Mouse (Mus musculus) forebrain, embryonic 15.5 days (tissue): ENCODE results near the gene Serpinf2. TPM values are rescaled to one million over a fixed set of nuclear protein-coding genes. Genes with fewer than 3 reads are reported as not detected.

ENCODE experiments used
- ATAC-seq: fragments of 200-750 bp; cut with Nextera tagmentation; replicated peaks from 2 replicates; pipeline ENCODE4 v1.8.0; 2017; ENCODE audit warnings: mild to moderate bottlenecking, moderate TSS enrichment, moderate library complexity
- H3K27ac ChIP-seq: fragments of 300-500 bp; sonication (generic); replicated peaks from 2 replicates; pipeline ENCODE4 v1.5.1; 2015; ENCODE audit warnings: mild to moderate bottlenecking, inconsistent platforms
- H3K27me3 ChIP-seq: fragments of 300-500 bp; sonication (generic); 2 replicates; pipeline ENCODE4 v1.6.1; 2015; ENCODE audit warnings: inconsistent platforms
- H3K36me3 ChIP-seq: fragments of 300-500 bp; sonication (generic); 2 replicates; pipeline ENCODE4 v1.6.1; 2015; ENCODE audit warnings: mild to moderate bottlenecking, inconsistent platforms
- H3K4me1 ChIP-seq: fragments of 300-500 bp; sonication (generic); 2 replicates; pipeline ENCODE4 v1.6.1; 2015; ENCODE audit warnings: inconsistent platforms
- H3K4me2 ChIP-seq: fragments of 300-500 bp; sonication (generic); replicated peaks from 2 replicates; pipeline ENCODE4 v1.6.1; 2015; ENCODE audit warnings: mild to moderate bottlenecking, inconsistent platforms
- H3K4me3 ChIP-seq: fragments of 300-500 bp; sonication (generic); 2 replicates; pipeline ENCODE4 v1.5.1; 2015; ENCODE audit warnings: mild to moderate bottlenecking, inconsistent platforms
- H3K9ac ChIP-seq: fragments of 300-500 bp; sonication (generic); replicated peaks from 2 replicates; pipeline ENCODE4 v1.6.1; 2015; ENCODE audit warnings: mild to moderate bottlenecking, inconsistent platforms
- H3K9me3 ChIP-seq: fragments of 300-500 bp; sonication (generic); 2 replicates; pipeline ENCODE4 v1.6.1; 2016; ENCODE audit warnings: inconsistent platforms
- WGBS: fragments of 180-500 bp; shearing (Covaris S2); methylation state at CpG from one replicate; pipeline ENCODE4 v1.1.7; 2015; ENCODE audit warnings: mixed read lengths; 5-methylcytosine and 5-hydroxymethylcytosine counted together
- polyA plus RNA-seq: library from polyadenylated mRNA; unstranded; fragments of >200 nt; fragmentation: Nextera tagmentation; extraction: Ambion mirVana; gene quantifications from 2 replicates; pipeline ENCODE4 v1.2.1, GENCODE M21; 2015

Gene Serpinf2
- polyA plus RNA-seq, 1 experiment from 2014 or later, result not detected

DNA sequence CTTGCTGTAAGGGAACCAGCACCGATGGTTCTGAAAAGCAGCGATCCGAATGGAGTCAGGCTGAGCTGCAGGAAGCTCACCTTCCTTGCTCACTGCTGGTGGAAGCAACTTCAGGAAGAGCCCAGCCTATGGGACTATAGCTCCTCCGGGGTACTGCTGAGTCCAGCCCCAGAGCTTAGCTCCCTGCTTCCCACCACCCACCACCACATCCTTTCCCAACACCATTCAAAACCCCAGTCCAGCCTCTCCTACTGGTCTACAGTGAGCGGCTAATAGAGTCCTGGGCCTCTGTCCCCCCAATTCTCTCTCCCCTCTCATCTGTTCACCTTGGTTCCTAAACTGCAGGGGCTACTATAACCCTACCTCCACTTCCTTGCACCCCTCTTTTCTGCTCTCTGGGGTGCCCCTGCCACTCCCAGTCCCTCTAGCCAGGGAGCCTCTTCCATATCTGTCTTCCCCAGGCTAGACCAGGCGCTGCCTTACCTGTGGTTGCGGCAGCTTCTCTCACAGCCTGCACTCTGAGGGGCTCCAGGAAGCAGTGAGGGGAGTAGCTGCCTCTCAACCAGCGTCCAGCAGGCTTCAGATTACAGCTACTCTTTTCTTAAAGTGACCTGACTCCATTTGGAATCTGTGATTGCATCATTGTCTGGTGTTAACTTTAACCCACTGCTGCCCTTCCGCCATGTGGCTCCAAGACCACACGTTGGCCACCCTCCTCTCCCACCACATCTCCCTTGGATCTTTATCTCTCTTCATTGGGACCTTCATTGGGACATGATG is 17.2 kb downstream of the Serpinf2 start, which contains the start of gene Serpinf1:
Gene Serpinf1 (minus strand): TSS at position 689 of the 780 bp plus-strand sequence.
- WGBS, result 55% methylated on average over 10 of the region's 10 CpGs
- Histone ChIP-seq H3K4me1 (no peaks in the 10 kb centered on the region), H3K27me3 (no peaks in the 10 kb centered on the region), H3K4me2 (no peak within 1 kb of the TSS), H3K36me3 (no peaks in the 10 kb centered on the region), H3K27ac (no peak within 1 kb of the TSS), H3K9me3 (no peaks in the 10 kb centered on the region), H3K4me3 (no peak within 1 kb of the TSS), H3K9ac (no peak within 1 kb of the TSS)
- ATAC-seq, result no peak

- H3K27me3 ChIP-seq, result no peaks in the 10 kb centered on the region
- H3K36me3 ChIP-seq, result no peaks in the 10 kb centered on the region
- H3K4me1 ChIP-seq, result no peaks in the 10 kb centered on the region
- no peak overlapping the region for H3K9ac ChIP-seq
- 45% methylated on average over 6 of the region's 6 CpGs for WGBS
- no peak overlapping the region for H3K27ac ChIP-seq
- ATAC-seq, result no peak
- H3K4me3 ChIP-seq, result no peak overlapping the region
- no peak overlapping the region for H3K4me2 ChIP-seq
- no peaks in the 10 kb centered on the region for H3K9me3 ChIP-seq
These were observed 17.9 kb downstream of the Serpinf2 start for GRCm38 (mm10) chr11:75421375-75422012.

- WGBS, result 67% methylated on average over 5 of the region's 5 CpGs
- no peak for ATAC-seq
- no peak overlapping the region for H3K4me2 ChIP-seq
- no peaks in the 10 kb centered on the region for H3K36me3 ChIP-seq
- no peaks in the 10 kb centered on the region for H3K27me3 ChIP-seq
- no peaks in the 10 kb centered on the region for H3K4me1 ChIP-seq
- H3K4me3 ChIP-seq, result no peak overlapping the region
- no peak overlapping the region for H3K27ac ChIP-seq
- no peak overlapping the region for H3K9ac ChIP-seq
- no peaks in the 10 kb centered on the region for H3K9me3 ChIP-seq
These were observed 18.5 kb downstream of the Serpinf2 start for GRCm38 (mm10) chr11:75420810-75421374.

DNA sequence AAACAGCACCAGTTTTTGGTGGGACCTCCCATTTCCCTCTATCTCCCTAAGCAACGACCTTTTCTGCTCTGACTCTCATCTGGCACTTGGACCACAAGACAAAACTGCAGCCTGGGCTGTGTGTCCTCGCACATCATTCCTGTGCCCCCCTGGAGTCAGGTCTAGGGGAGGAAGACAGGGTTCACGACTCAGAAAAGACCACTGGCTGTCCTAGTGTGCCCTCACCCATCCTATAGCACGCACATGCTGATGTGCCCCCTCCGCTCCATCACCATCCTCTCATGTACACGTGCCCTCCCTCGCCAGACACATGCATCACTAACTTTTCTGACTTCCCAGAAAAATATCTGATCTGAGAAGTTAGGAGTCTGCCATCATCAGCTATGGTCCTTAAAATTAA is 19.4 kb downstream of the Serpinf2 start:
- ATAC-seq, result no peak
- H3K9me3 ChIP-seq, result no peaks in the 10 kb centered on the region
- no peak overlapping the region for H3K27ac ChIP-seq

GRCm38 (mm10) chr11:75415994-75416393 is 23.4 kb downstream of the Serpinf2 start:
- Histone ChIP-seq H3K27me3 (no peaks in the 10 kb centered on the region), H3K4me3 (no peak overlapping the region), H3K9ac (no peak overlapping the region), H3K27ac (no peak overlapping the region), H3K9me3 (no peaks in the 10 kb centered on the region), H3K36me3 (no peaks in the 10 kb centered on the region), H3K4me2 (no peak overlapping the region), H3K4me1 (no peaks in the 10 kb centered on the region)
- ATAC-seq, result no peak
- WGBS, result 87% methylated on average over 13 of the region's 13 CpGs

More for the DNA sequence above, 19.4 kb downstream of the Serpinf2 start:
- Histone ChIP-seq H3K27me3 (no peaks in the 10 kb centered on the region), H3K4me3 (no peak overlapping the region), H3K4me1 (no peaks in the 10 kb centered on the region), H3K9ac (no peak overlapping the region), H3K4me2 (no peak overlapping the region), H3K36me3 (no peaks in the 10 kb centered on the region)
- 85% methylated on average over 7 of the region's 7 CpGs for WGBS

DNA sequence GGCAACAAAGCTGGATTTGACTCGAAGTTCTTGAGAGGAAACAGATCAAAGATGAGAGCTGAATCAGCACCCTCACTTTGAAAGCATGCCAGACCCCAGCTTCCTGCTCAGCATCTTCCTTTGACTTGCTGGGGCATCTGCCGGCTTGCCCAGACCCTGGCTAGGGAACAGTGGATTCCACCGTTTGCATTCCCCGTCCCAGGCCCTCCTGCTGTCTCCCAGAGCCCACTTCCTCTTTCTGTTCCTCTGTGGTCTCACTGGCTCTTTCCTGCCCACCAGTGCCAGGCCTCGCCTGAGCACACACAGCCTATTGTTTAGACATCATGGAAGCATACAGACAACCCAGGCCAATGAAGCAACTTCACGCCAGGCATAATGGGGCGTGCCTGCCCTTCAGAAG is 24.3 kb downstream of the Serpinf2 start:
- Histone ChIP-seq H3K4me1 (no peaks in the 10 kb centered on the region), H3K4me3 (no peak overlapping the region), H3K27me3 (no peaks in the 10 kb centered on the region), H3K36me3 (no peaks in the 10 kb centered on the region), H3K27ac (no peak overlapping the region), H3K9ac (no peak overlapping the region), H3K4me2 (no peak overlapping the region), H3K9me3 (no peaks in the 10 kb centered on the region)
- ATAC-seq, result no peak
- 46% methylated on average over 7 of the region's 7 CpGs for WGBS

GRCm38 (mm10) chr11:75410591-75410990 is 28.8 kb downstream of the Serpinf2 start:
- Histone ChIP-seq H3K4me2 (no peak overlapping the region), H3K4me1 (no peaks in the 10 kb centered on the region), H3K4me3 (no peak overlapping the region), H3K27me3 (no peaks in the 10 kb centered on the region), H3K27ac (no peak overlapping the region), H3K9me3 (no peaks in the 10 kb centered on the region), H3K36me3 (no peaks in the 10 kb centered on the region), H3K9ac (no peak overlapping the region)
- 91% methylated on average over 7 of the region's 7 CpGs for WGBS
- no peak for ATAC-seq

DNA sequence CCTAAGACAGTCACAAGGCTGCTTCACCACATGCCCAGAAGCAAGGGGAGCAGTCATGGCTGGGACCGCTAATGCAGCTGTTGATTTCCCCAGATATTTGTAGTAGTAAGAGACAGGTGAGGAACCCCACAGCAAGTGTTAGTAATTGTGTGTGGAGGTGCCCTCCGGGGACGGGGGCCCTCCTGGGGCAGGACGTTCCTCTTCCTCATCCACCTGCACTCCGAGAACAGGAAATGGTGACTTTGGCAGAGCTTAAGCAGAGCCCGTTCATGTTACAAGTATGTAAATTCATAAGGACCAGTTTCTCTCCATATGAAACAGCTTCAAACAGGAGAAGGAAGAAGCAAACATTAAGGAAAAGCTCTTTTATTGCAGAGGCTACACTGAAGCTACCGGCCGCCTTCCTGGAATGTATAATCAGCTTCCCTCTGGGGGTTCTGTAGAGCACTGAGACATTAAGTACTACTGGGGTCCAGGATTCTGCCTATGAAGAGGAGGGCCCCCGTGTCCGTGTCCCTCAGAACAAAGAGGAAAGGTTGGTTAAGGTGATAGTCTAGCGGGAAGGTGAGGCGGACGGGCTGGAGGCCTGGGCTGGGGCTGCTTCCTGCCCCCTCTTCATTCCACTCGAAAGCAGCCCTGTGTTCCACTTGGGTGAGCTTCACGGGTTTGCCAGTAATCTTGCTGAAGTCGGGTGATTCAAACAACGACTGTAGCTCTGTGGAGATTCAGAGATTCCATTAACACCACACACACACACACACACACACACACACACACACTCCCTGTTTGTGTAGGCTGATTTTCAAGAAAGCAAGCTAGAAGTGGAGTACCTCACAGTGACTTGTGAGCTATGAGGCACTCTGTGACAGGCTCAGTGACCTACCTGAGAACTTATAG is 29.5 kb downstream of the Serpinf2 start:
- Histone ChIP-seq H3K4me3 (no peak overlapping the region), H3K4me1 (no peaks in the 10 kb centered on the region), H3K27me3 (no peaks in the 10 kb centered on the region), H3K36me3 (no peaks in the 10 kb centered on the region), H3K9ac (no peak overlapping the region), H3K4me2 (no peak overlapping the region), H3K27ac (no peak overlapping the region), H3K9me3 (no peaks in the 10 kb centered on the region)
- ATAC-seq, result no peak
- WGBS, result 80% methylated on average over 17 of the region's 17 CpGs

DNA sequence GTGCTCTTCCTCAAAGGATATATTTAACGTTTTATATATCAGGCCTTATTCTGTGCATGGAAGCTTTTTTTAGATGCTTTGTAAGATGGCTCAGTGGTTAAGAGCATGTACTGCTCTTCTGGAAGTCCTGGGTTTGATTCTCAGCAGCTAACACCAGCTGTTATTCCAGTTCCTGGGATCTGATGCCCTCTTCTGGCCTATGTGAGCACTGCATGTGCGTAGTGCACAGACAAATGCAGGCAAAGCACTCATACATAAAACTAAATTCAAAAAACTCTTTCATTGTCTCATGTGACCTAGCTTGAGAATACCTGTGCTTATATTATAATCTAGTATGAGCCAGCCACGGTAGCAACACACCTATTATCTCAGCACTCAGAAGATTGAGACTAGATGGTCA is 32.5 kb downstream of the Serpinf2 start:
- H3K4me2 ChIP-seq, result no peak overlapping the region
- H3K9ac ChIP-seq, result no peak overlapping the region
- H3K4me3 ChIP-seq, result no peak overlapping the region
- no peaks in the 10 kb centered on the region for H3K4me1 ChIP-seq
- ATAC-seq, result no peak
- H3K9me3 ChIP-seq, result no peaks in the 10 kb centered on the region
- WGBS, result 45% methylated on average over 3 of the region's 3 CpGs
- no peaks in the 10 kb centered on the region for H3K36me3 ChIP-seq
- H3K27me3 ChIP-seq, result no peaks in the 10 kb centered on the region
- H3K27ac ChIP-seq, result no peak overlapping the region

DNA sequence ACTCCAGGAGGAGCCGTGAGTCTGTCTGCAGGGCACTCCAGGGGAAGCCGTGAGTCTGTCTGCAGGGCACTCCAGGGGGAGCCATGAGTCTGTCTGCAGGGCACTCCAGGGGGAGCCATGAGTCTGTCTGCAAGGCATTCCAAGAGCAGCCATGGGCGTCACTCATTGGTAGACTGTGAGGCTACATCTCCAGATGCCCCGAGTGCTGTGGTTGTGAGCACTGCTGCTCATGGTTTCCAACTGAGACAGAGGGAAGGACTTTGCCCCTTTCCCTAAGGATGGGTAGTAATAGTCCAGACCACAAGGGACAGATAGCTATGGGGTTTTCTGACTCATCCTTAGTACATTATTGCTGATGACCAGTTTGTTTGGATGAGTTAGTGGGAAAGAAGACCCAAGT is 33.3 kb downstream of the Serpinf2 start:
- no peak for ATAC-seq
- WGBS, result 75% methylated on average over 4 of the region's 4 CpGs
- H3K36me3 ChIP-seq, result no peaks in the 10 kb centered on the region
- H3K4me3 ChIP-seq, result no peak overlapping the region
- H3K27me3 ChIP-seq, result no peaks in the 10 kb centered on the region
- H3K9ac ChIP-seq, result no peak overlapping the region
- H3K4me1 ChIP-seq, result no peaks in the 10 kb centered on the region
- no peak overlapping the region for H3K27ac ChIP-seq
- no peaks in the 10 kb centered on the region for H3K9me3 ChIP-seq
- no peak overlapping the region for H3K4me2 ChIP-seq

DNA sequence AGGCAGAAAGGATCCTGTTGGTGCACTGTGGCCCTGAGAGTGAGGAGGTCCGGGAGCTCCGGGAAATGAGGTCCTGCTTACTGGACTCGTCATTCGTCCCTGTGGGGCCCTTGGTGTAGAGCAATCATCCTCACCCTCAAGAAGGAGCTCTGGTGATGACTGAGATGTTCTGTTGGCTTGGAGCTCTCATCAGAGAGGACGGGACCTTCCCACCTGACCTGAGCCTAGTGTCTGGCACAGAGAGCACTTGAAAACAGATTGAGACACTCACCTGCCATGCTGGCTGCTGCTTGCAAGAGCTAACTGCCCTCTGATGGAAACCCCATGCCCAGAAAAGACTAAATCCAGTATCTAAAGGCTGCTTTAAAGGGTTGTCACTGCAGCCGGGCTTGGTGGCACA is 34.6 kb downstream of the Serpinf2 start:
- Histone ChIP-seq H3K27ac (no peak overlapping the region), H3K36me3 (no peaks in the 10 kb centered on the region), H3K27me3 (no peaks in the 10 kb centered on the region), H3K9me3 (no peaks in the 10 kb centered on the region), H3K4me3 (no peak overlapping the region), H3K9ac (no peak overlapping the region), H3K4me1 (no peaks in the 10 kb centered on the region), H3K4me2 (no peak overlapping the region)
- WGBS, result 88% methylated on average over 6 of the region's 6 CpGs
- ATAC-seq, result no peak
